Comparison of ENCODE assay signal across 15 mouse cellular contexts in the genomic region with DNA sequence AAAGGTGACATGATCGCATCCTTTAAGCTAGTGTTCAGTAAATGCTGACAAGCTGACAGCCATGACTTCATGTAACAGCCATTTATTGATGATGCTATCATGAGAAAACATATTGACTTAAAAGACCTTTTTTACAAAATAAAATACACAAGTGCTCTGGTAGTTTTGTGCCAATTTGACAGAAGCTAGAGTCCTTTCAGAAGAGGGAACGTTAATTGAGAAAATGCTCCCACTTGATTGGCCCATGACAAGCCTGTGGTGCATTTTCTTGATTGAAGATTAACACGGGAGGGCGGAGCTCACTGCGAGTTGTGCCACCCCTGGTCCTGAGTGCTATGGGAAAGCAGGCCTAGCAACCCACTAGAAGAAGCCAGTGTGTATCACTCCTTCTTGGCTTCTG.
"Had no signal": no experiment of that assay in that cellular context is flagged by ENCODE, and none has a peak within 500 bp of the region (broad histone marks: within the 10 kb centered on the region; RNA-seq: fewer than 3 reads in every experiment).

No protein-coding gene starts in this region.

- H3K4me3 ChIP-seq: megakaryocyte, embryonic 14.5 days; midbrain, embryonic 12.5 days; neural tube, embryonic 12.5 days; stomach, embryonic 15.5 days had no signal

- H3K27me3 ChIP-seq: megakaryocyte, embryonic 14.5 days; midbrain, embryonic 12.5 days; neural tube, embryonic 12.5 days; stomach, embryonic 15.5 days had no signal

- H3K9ac ChIP-seq: liver, embryonic 14.5 days; lung, embryonic 14.5 days; midbrain, embryonic 12.5 days; neural tube, embryonic 12.5 days; stomach, embryonic 15.5 days had no signal

- H3K36me3 ChIP-seq: midbrain, embryonic 12.5 days; neural tube, embryonic 12.5 days; stomach, embryonic 15.5 days had no signal

- H3K27ac ChIP-seq: liver, embryonic 14.5 days; midbrain, embryonic 12.5 days; neural tube, embryonic 12.5 days; stomach, embryonic 15.5 days; stomach, postnatal 0 days had no signal

- DNase-seq: lung, adult 18-20 months; lung, embryonic 14.5 days; lung, postnatal 10 days; lung, postnatal 4 days; midbrain, embryonic 14.5 days; right cerebral cortex, postnatal 14 days; thymus, adult 2 months; thymus, postnatal 25 days; thymus, postnatal 4 days had no signal

- H3K4me2 ChIP-seq: lung, embryonic 14.5 days; midbrain, embryonic 12.5 days; neural tube, embryonic 12.5 days; stomach, embryonic 15.5 days had no signal

- H3K4me1 ChIP-seq: midbrain, embryonic 12.5 days; neural tube, embryonic 12.5 days; stomach, embryonic 15.5 days had no signal

- H3K9me3 ChIP-seq: midbrain, embryonic 12.5 days; neural tube, embryonic 12.5 days; stomach, embryonic 15.5 days had no signal
